Mouse (Mus musculus) frontal cortex, adult 2 months (tissue): Measurements from ENCODE around the gene Myl6b. TPM values are rescaled to one million over a fixed set of nuclear protein-coding genes. Genes with fewer than 3 reads are reported as not detected.

Experiments used
- DNase-seq, 2 experiments: peaks; one replicate each; pipeline ENCODE4 v3.0.0; 2022; ENCODE audit warnings: low spot score in 1 of 2; ENCODE audit errors: extremely low spot score in 1 of 2
- polyA plus RNA-seq: library from polyadenylated mRNA; depleted of rRNA; stranded (reverse); fragments of >200 nt; gene quantifications from 2 replicates; pipeline ENCODE4 v1.2.3, GENCODE M21; 2012; rRNA removed

Gene Myl6b
- polyA plus RNA-seq, 1 experiment: 24.7 TPM

DNA sequence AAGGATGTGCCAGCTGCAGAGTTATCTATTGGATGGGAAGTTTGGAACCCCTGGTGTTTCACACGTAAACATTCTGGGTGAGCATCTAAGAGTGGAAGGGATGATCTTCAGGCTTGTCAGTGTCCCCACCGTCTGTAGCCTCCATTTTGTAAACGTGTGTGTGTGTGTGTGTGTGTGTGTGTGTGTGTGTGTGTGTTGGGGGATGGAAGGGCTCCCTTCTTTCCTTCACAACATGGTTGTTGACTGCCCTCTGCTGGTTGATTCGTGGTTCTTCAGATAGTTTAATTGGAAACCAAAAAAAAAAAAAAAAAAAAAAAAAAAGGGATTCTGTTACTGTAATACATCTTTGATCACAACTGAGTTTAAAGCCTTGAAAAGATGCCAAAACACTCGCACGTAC is 43.2 kb downstream of the Myl6b start:
- DNase-seq: peak in 1 of 2 experiments; percentile 87

GRCm38 (mm10) chr10:128454471-128454870 is 44.0 kb downstream of the Myl6b start:
- DNase-seq: no peak

GRCm38 (mm10) chr10:128451014-128451413 is 47.5 kb downstream of the Myl6b start:
- no peak for DNase-seq

- no peak for DNase-seq
Measured at GRCm38 (mm10) chr10:128445407-128445806, 53.1 kb downstream of the Myl6b start.

DNA sequence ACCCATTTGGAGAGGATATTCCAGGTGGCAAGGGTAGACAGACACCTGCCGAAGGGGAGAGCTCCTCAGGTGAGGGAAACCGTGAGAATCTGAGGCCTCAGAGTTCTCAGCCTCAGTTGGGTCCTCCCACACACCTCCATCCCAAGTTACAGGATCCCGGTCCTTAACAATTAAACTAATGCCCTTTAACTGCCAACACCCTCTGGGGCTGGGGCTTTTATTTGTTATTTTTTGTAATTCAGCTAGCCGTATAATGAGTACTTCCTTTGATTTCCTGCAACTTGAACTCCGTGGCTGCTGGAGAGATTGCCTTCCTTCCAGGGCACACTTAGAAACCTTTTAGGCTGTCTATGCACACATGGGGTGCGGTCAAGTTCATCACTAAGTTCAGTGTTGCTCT is 54.1 kb downstream of the Myl6b start:
- no peak for DNase-seq

Other genes starting within 250 kb of the Myl6b start
- not detected in 2 replicates for gene Apon, start 244.6 kb downstream of the Myl6b start, polyA plus RNA-seq
- gene Apof, start 230.0 kb downstream of the Myl6b start, polyA plus RNA-seq: 0.23 and 0.58 TPM in 2 replicates
- gene Stat2, start 228.1 kb downstream of the Myl6b start, polyA plus RNA-seq: 29.6 and 33.3 TPM in 2 replicates
- gene Il23a, start 199.9 kb downstream of the Myl6b start, polyA plus RNA-seq: 0.34 TPM in 2 replicates
- gene Pan2, start 195.3 kb downstream of the Myl6b start, polyA plus RNA-seq: 25.0 and 26.8 TPM in 2 replicates
- 64.4 and 65.1 TPM in 2 replicates for gene Cnpy2, start 176.2 kb downstream of the Myl6b start, polyA plus RNA-seq
- gene Cs, start 161.0 kb downstream of the Myl6b start, polyA plus RNA-seq: 233 and 236 TPM in 2 replicates
- gene Coq10a, start 129.7 kb downstream of the Myl6b start, polyA plus RNA-seq: 89.1 and 94.8 TPM in 2 replicates
- gene Ankrd52, start 121.6 kb downstream of the Myl6b start, polyA plus RNA-seq: 31.9 and 32.6 TPM in 2 replicates
- gene Slc39a5, start 97.5 kb downstream of the Myl6b start, polyA plus RNA-seq: 0.36 and 0.46 TPM in 2 replicates
- 75.0 and 80.7 TPM in 2 replicates for gene Nabp2, start 87.2 kb downstream of the Myl6b start, polyA plus RNA-seq
- gene Rnf41, start 87.0 kb downstream of the Myl6b start, polyA plus RNA-seq: 75.5 and 76.2 TPM in 2 replicates
- gene Smarcc2, start 39.4 kb downstream of the Myl6b start, polyA plus RNA-seq: 219 and 255 TPM in 2 replicates
- 1,313 and 1,322 TPM in 2 replicates for gene Myl6, start 4.5 kb downstream of the Myl6b start, polyA plus RNA-seq
- gene Esyt1, start 27.2 kb upstream of the Myl6b start, polyA plus RNA-seq: 8.3 and 9.8 TPM in 2 replicates
- 11.3 and 12.2 TPM in 2 replicates for gene Zc3h10, start 49.1 kb upstream of the Myl6b start, polyA plus RNA-seq
- gene Rpl41, start 50.6 kb upstream of the Myl6b start, polyA plus RNA-seq: 1,933 and 2,601 TPM in 2 replicates
- 72.3 and 78.6 TPM in 2 replicates for gene Pa2g4, start 67.3 kb upstream of the Myl6b start, polyA plus RNA-seq
- gene Erbb3, start 91.0 kb upstream of the Myl6b start, polyA plus RNA-seq: 8.4 and 9.2 TPM in 2 replicates
- 396 and 476 TPM in 2 replicates for gene Rps26, start 128.1 kb upstream of the Myl6b start, polyA plus RNA-seq
- 11.1 and 11.6 TPM in 2 replicates for gene Ikzf4, start 147.3 kb upstream of the Myl6b start, polyA plus RNA-seq
- 12.9 and 13.4 TPM in 2 replicates for gene Suox, start 175.4 kb upstream of the Myl6b start, polyA plus RNA-seq
- gene Rab5b, start 197.6 kb upstream of the Myl6b start, polyA plus RNA-seq: 114 and 118 TPM in 2 replicates
- 0.80 and 0.98 TPM in 2 replicates for gene Pmel, start 205.5 kb upstream of the Myl6b start, polyA plus RNA-seq
- gene Cdk2, start 206.3 kb upstream of the Myl6b start, polyA plus RNA-seq: 4.9 and 6.0 TPM in 2 replicates
- gene Dgka, start 246.2 kb upstream of the Myl6b start, polyA plus RNA-seq: 14.8 and 15.6 TPM in 2 replicates
- 38.3 and 44.6 TPM in 2 replicates for gene Pym1, start 249.2 kb upstream of the Myl6b start, polyA plus RNA-seq